Mouse (Mus musculus): ENCODE results near the gene Krtap4-9. TPM values are rescaled to one million over a fixed set of nuclear protein-coding genes. Genes with fewer than 3 reads are reported as not detected.
"Not testable (repeated sequence)": the region's sequence is repeated elsewhere in the genome, so short reads cannot be mapped to it uniquely, and the experiment has no call there.

Krtap4-9 gene
- polyA plus RNA-seq (2015; fragmentation: Nextera tagmentation; extraction: Ambion mirVana): not detected in 2 replicates

DNA sequence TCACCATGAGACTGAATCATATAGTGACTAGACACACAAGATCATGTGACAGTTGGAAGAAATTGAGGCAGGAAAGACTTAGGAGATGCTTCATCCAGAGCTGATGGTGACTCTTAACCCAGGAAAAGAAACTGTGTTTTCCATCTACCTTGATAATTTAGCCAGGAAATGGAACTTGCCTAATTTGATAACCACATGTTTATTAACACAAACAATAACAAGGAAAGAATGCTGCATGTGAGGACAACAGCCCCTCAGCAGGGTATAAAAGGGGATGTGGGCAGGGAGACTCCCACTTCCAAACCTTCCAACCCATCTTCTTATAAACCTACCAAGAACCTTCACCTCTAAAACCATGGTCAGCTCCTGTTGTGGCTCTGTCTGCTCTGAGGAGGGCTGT is at the start of gene Krtap4-9:
TSS of gene Krtap4-9 (plus strand) at position 301 of the 400 bp plus-strand sequence.
- H3K4me1 ChIP-seq (ENCODE audit: control insufficient read depth, low read depth, low read length); H3K9me3 ChIP-seq (replicated peaks; ENCODE audit: control insufficient read depth, low read length); H3K27me3 ChIP-seq (ENCODE audit: control insufficient read depth, insufficient read depth, low read depth, low read length); ATAC-seq (ENCODE audit: low read depth); H3K9ac ChIP-seq (ENCODE audit: low read depth, low read length); H3K4me2 ChIP-seq (ENCODE audit: low read depth, low read length); H3K27ac ChIP-seq (ENCODE audit: low read length); H3K4me3 ChIP-seq (ENCODE audit: low read depth, low read length); H3K36me3 ChIP-seq (ENCODE audit: control insufficient read depth, insufficient read depth): not testable (repeated sequence)

DNA sequence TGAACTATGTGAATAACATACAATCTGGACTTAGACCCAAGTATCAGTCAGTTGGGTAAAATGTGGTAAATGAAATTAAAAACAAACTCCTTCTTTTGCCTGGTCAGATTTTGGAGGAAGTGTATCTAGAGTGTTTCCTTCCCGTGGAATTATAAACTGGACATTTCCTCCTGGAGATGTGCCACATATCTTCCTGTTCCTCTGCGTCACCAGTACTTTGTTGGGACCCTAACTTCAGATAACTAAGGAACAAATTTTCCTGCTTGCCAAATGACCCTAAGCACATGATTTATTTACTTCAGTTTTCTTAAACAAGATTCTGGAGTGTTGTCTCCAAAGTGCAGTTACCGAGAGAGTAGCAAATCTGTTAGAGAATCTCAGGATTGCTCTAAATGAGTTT is 41.0 kb upstream of the Krtap4-9 start:
- H3K4me1 ChIP-seq (ENCODE audit: control insufficient read depth, low read depth, low read length): no peaks in the 10 kb centered on the region
- H3K27ac ChIP-seq (ENCODE audit: low read length): no peak overlapping the region
- H3K4me3 ChIP-seq (ENCODE audit: low read depth, low read length): no peak overlapping the region
- no peak overlapping the region for H3K9ac ChIP-seq (ENCODE audit: low read depth, low read length)
- no peak for ATAC-seq (ENCODE audit: low read depth)
- no peaks in the 10 kb centered on the region for H3K9me3 ChIP-seq (replicated peaks; ENCODE audit: control insufficient read depth, low read length)
- H3K27me3 ChIP-seq (ENCODE audit: control insufficient read depth, insufficient read depth, low read depth, low read length): no peaks in the 10 kb centered on the region
- WGBS (ENCODE audit: insufficient replicate concordance): 62% methylated on average over 3 of the region's 3 CpGs
- no peak overlapping the region for H3K4me2 ChIP-seq (ENCODE audit: low read depth, low read length)
- no peaks in the 10 kb centered on the region for H3K36me3 ChIP-seq (ENCODE audit: control insufficient read depth, insufficient read depth)

DNA sequence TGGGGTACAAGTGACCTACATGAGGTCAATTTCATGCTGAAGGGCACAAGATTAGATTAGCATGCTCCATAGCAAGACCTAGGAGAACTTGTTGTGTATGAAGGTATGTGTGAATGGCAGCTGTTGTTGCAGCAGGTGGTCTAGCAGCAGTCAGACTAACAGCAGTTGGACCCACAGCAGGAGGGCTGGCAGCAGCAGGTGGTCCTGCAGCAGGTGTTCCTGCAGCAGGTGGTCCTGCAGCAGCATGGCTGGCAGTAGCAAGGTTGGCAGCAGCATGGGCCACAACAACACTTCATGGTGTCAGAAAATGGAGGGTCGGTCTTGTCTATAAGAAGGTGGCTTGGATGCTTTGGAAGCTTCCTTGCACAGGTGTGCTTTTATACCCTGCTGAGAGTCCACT is 26.1 kb upstream of the Krtap4-9 start:
- WGBS (ENCODE audit: insufficient replicate concordance): 50% methylated on average over 1 of the region's 1 CpGs
- H3K27ac ChIP-seq (ENCODE audit: low read length): no peak overlapping the region
- H3K4me1 ChIP-seq (ENCODE audit: control insufficient read depth, low read depth, low read length): no peaks in the 10 kb centered on the region
- no peak for ATAC-seq (ENCODE audit: low read depth)
- H3K4me3 ChIP-seq (ENCODE audit: low read depth, low read length): no peak overlapping the region
- no peak overlapping the region for H3K4me2 ChIP-seq (ENCODE audit: low read depth, low read length)
- H3K36me3 ChIP-seq (ENCODE audit: control insufficient read depth, insufficient read depth): no peaks in the 10 kb centered on the region
- no peaks in the 10 kb centered on the region for H3K9me3 ChIP-seq (replicated peaks; ENCODE audit: control insufficient read depth, low read length)
- H3K27me3 ChIP-seq (ENCODE audit: control insufficient read depth, insufficient read depth, low read depth, low read length): no peaks in the 10 kb centered on the region
- H3K9ac ChIP-seq (ENCODE audit: low read depth, low read length): no peak overlapping the region

DNA sequence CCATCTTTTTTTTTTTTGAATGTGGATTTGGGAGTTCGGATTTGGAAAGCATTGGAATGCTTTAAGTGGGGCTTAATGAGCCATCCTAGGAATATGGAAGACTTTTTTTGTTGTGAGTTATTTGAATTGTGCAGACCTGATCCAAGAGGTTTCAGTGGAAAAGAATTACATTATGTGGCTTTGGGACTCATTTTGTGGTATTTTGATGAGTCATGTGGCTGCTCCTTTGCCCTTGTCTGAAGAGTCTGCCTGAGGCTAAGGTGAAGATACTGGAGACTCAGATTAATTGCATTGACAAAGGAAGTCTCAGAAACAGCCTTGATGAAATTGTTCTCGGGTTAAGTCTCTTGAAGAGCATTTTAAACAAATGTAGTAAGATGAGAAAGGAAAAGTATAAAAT is 16.6 kb upstream of the Krtap4-9 start:
- no peak for ATAC-seq (ENCODE audit: low read depth)
- no peaks in the 10 kb centered on the region for H3K36me3 ChIP-seq (ENCODE audit: control insufficient read depth, insufficient read depth)
- no peaks in the 10 kb centered on the region for H3K9me3 ChIP-seq (replicated peaks; ENCODE audit: control insufficient read depth, low read length)
- no peaks in the 10 kb centered on the region for H3K27me3 ChIP-seq (ENCODE audit: control insufficient read depth, insufficient read depth, low read depth, low read length)
- no peak overlapping the region for H3K27ac ChIP-seq (ENCODE audit: low read length)
- no peaks in the 10 kb centered on the region for H3K4me1 ChIP-seq (ENCODE audit: control insufficient read depth, low read depth, low read length)
- no peak overlapping the region for H3K4me2 ChIP-seq (ENCODE audit: low read depth, low read length)
- 50% methylated on average over 2 of the region's 2 CpGs for WGBS (ENCODE audit: insufficient replicate concordance)
- H3K4me3 ChIP-seq (ENCODE audit: low read depth, low read length): no peak overlapping the region
- H3K9ac ChIP-seq (ENCODE audit: low read depth, low read length): no peak overlapping the region

DNA sequence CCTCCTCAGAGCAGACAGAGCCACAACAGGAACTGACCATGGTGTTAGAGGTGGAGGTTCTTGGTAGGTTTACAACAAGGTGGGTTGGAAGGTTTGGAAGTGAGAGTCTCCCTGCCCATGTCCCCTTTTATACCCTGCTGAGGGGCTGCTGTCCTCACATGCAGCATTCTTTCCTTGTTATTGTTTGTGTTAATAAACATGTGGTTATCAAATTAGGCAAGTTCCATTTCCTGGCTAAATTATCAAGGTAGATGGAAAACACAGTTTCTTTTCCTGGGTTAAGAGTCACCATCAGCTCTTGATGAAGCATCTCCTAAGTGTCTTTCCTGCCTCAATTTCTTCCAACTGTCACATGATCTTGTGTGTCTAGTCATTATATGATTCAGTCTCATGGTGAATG is 12.2 kb upstream of the Krtap4-9 start, which contains the start of gene Gm11595:
TSS of gene Gm11595 (minus strand) at position 101 of the 400 bp plus-strand sequence.
- not testable (repeated sequence) for H3K4me3 ChIP-seq (ENCODE audit: low read depth, low read length); H3K27ac ChIP-seq (ENCODE audit: low read length); ATAC-seq (ENCODE audit: low read depth); H3K4me2 ChIP-seq (ENCODE audit: low read depth, low read length); H3K9me3 ChIP-seq (replicated peaks; ENCODE audit: control insufficient read depth, low read length); H3K4me1 ChIP-seq (ENCODE audit: control insufficient read depth, low read depth, low read length); H3K36me3 ChIP-seq (ENCODE audit: control insufficient read depth, insufficient read depth); H3K9ac ChIP-seq (ENCODE audit: low read depth, low read length); H3K27me3 ChIP-seq (ENCODE audit: control insufficient read depth, insufficient read depth, low read depth, low read length)

DNA sequence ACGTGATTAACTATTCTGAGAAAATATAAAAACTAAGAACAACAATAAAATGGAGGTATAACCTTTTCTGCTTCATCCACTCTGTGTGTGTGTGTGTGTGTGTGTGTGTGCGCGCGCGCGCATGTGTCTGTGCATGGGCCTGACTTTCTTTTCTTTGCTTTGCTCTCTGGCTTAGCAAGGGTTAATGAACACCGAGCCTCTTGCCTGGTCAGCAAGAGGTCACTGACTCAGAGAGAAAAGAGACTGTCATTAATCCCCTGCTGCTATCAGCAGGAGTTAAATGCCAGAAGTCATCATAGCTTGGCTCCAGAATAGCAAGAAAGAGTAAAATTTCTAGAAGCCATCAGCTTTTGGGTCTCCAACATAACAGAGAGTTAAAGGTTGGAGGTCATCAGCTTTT is 6.6 kb upstream of the Krtap4-9 start:
- WGBS (ENCODE audit: insufficient replicate concordance): 65% methylated on average over 7 of the region's 7 CpGs
- H3K9ac ChIP-seq (ENCODE audit: low read depth, low read length): no peak overlapping the region
- H3K9me3 ChIP-seq (replicated peaks; ENCODE audit: control insufficient read depth, low read length): no peaks in the 10 kb centered on the region
- no peak overlapping the region for H3K4me2 ChIP-seq (ENCODE audit: low read depth, low read length)
- H3K27ac ChIP-seq (ENCODE audit: low read length): no peak overlapping the region
- H3K4me3 ChIP-seq (ENCODE audit: low read depth, low read length): no peak overlapping the region
- H3K27me3 ChIP-seq (ENCODE audit: control insufficient read depth, insufficient read depth, low read depth, low read length): no peaks in the 10 kb centered on the region
- ATAC-seq (ENCODE audit: low read depth): no peak
- H3K36me3 ChIP-seq (ENCODE audit: control insufficient read depth, insufficient read depth): no peaks in the 10 kb centered on the region
- no peaks in the 10 kb centered on the region for H3K4me1 ChIP-seq (ENCODE audit: control insufficient read depth, low read depth, low read length)

DNA sequence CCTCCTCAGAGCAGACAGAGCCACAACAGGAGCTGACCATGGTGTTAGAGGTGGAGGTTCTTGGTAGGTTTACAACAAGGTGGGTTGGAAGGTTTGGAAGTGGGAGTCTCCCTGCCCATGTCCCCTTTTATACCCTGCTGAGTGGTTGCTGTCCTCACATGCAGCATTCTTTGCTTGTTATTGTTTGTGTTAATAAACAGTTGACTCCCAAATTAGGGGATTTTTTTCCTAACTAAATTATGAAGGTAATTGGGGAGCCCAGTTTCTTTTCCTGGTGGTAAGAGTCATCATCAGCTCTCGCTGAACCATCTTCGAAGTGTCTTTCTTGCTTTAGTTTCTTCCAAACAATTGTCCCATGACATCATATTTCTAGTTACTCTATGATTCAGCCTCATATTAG is 4.4 kb upstream of the Krtap4-9 start, which contains the start of gene Krtap4-8:
TSS of gene Krtap4-8 (minus strand) at position 101 of the 400 bp plus-strand sequence.
- WGBS (ENCODE audit: insufficient replicate concordance): 63% methylated on average over 2 of the region's 2 CpGs
- no peaks in the 10 kb centered on the region for H3K27me3 ChIP-seq (ENCODE audit: control insufficient read depth, insufficient read depth, low read depth, low read length)
- H3K4me1 ChIP-seq (ENCODE audit: control insufficient read depth, low read depth, low read length): no peaks in the 10 kb centered on the region
- no peak within 1 kb of the TSS for H3K27ac ChIP-seq (ENCODE audit: low read length)
- H3K9me3 ChIP-seq (replicated peaks; ENCODE audit: control insufficient read depth, low read length): no peaks in the 10 kb centered on the region
- H3K4me2 ChIP-seq (ENCODE audit: low read depth, low read length): no peak within 1 kb of the TSS
- no peak for ATAC-seq (ENCODE audit: low read depth)
- H3K9ac ChIP-seq (ENCODE audit: low read depth, low read length): no peak within 1 kb of the TSS
- no peaks in the 10 kb centered on the region for H3K36me3 ChIP-seq (ENCODE audit: control insufficient read depth, insufficient read depth)
- H3K4me3 ChIP-seq (ENCODE audit: low read depth, low read length): no peak within 1 kb of the TSS

DNA sequence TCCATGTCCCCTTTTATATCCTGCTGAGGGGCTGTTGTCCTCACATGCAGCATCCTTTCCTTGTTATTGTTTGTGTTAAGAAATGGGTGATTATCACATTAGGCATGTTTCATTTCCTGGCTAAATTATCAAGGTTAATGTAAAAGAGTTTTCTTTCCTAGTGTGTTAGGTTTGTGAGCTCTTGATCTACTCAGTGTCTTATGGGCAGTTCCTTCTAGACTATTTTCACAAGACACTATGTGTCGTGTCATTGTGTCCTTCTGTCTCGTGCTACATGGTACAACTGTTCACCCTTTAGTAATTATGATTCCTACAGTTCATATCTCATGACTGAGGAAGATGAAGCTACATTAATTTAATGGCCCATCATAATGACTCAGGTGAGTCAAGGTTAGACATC is 8.4 kb downstream of the Krtap4-9 start, which contains the start of gene Gm11596:
TSS of gene Gm11596 (minus strand) at position 101 of the 400 bp plus-strand sequence.
- H3K27me3 ChIP-seq (ENCODE audit: control insufficient read depth, insufficient read depth, low read depth, low read length): no peaks in the 10 kb centered on the region
- H3K4me1 ChIP-seq (ENCODE audit: control insufficient read depth, low read depth, low read length): no peaks in the 10 kb centered on the region
- no peak within 1 kb of the TSS for H3K4me3 ChIP-seq (ENCODE audit: low read depth, low read length)
- no peak within 1 kb of the TSS for H3K4me2 ChIP-seq (ENCODE audit: low read depth, low read length)
- no peaks in the 10 kb centered on the region for H3K36me3 ChIP-seq (ENCODE audit: control insufficient read depth, insufficient read depth)
- no peaks in the 10 kb centered on the region for H3K9me3 ChIP-seq (replicated peaks; ENCODE audit: control insufficient read depth, low read length)
- WGBS (ENCODE audit: insufficient replicate concordance): 50% methylated on average over 2 of the region's 2 CpGs
- no peak within 1 kb of the TSS for H3K9ac ChIP-seq (ENCODE audit: low read depth, low read length)
- ATAC-seq (ENCODE audit: low read depth): no peak
- no peak within 1 kb of the TSS for H3K27ac ChIP-seq (ENCODE audit: low read length)

DNA sequence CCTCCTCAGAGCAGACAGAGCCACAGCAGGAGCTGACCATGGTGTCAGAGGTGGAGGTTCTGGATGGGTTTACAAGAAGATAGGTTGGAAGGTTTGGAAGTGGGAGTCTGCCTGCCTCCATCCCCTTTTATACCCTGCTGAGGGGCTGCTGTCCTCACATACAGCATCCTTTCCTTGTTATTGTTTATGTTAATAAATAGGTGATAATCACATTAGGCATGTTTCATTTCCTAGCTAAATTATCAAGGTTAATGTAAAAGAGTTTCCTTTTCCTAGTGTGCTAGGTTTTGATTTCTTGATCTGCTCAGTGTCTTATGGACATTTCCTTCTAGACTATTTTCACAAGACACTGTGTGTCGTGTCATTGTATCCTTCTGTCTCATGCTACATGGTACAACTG is 13.8 kb downstream of the Krtap4-9 start, which contains the start of gene Gm11569:
TSS of gene Gm11569 (minus strand) at position 101 of the 400 bp plus-strand sequence.
- no CpG with 5 or more reads among the region's 1 CpGs for WGBS (ENCODE audit: insufficient replicate concordance)
- H3K9ac ChIP-seq (ENCODE audit: low read depth, low read length); H3K27ac ChIP-seq (ENCODE audit: low read length); H3K4me2 ChIP-seq (ENCODE audit: low read depth, low read length); H3K36me3 ChIP-seq (ENCODE audit: control insufficient read depth, insufficient read depth); ATAC-seq (ENCODE audit: low read depth); H3K4me3 ChIP-seq (ENCODE audit: low read depth, low read length); H3K4me1 ChIP-seq (ENCODE audit: control insufficient read depth, low read depth, low read length); H3K9me3 ChIP-seq (replicated peaks; ENCODE audit: control insufficient read depth, low read length); H3K27me3 ChIP-seq (ENCODE audit: control insufficient read depth, insufficient read depth, low read depth, low read length): not testable (repeated sequence)

All from liver, embryonic 16.5 days (tissue).